ENCODE assay signal across 18 mouse cellular contexts in genomic region chr9:34713462-34713926, GRCm38 (mm10).
A peak's percentile ranks its signal among the peaks of the same experiment; 100 is the strongest.
DNase-seq lines count a peak whose midpoint lies in the region; ATAC-seq lines count a peak whose summit lies in the region.
"Had no signal": no experiment of that assay in that cellular context is flagged by ENCODE, and none has a peak within 500 bp of the region (broad histone marks: within the 10 kb centered on the region; RNA-seq: fewer than 3 reads in every experiment).

No protein-coding gene starts in this region.

- no peaks in the 10 kb centered on the region for H3K36me3 ChIP-seq in hindbrain, embryonic 15.5 days
- no peaks in the 10 kb centered on the region for H3K36me3 ChIP-seq in hindbrain, embryonic 11.5 days (ENCODE audit: control insufficient read depth, insufficient read depth, low read length)
- H3K36me3 ChIP-seq: embryonic facial prominence, embryonic 12.5 days; G1E had no signal

- no peaks in the 10 kb centered on the region for H3K27me3 ChIP-seq in hindbrain, embryonic 15.5 days
- H3K27me3 ChIP-seq in hindbrain, embryonic 11.5 days (ENCODE audit: control insufficient read depth, insufficient read depth, low read length), result no peaks in the 10 kb centered on the region
- H3K27me3 ChIP-seq: embryonic facial prominence, embryonic 12.5 days had no signal

- no peak overlapping the region for H3K9ac ChIP-seq in hindbrain, embryonic 15.5 days
- no peak overlapping the region for H3K9ac ChIP-seq in hindbrain, embryonic 11.5 days (ENCODE audit: low read depth, low read length)
- H3K9ac ChIP-seq: embryonic facial prominence, embryonic 12.5 days; liver, postnatal 0 days had no signal

- WGBS in hindbrain, embryonic 15.5 days, result 80% methylated on average over 4 of the region's 4 CpGs
- 86% methylated on average over 4 of the region's 4 CpGs for WGBS in hindbrain, embryonic 11.5 days

- no peaks in the 10 kb centered on the region for H3K9me3 ChIP-seq in hindbrain, embryonic 15.5 days
- no peaks in the 10 kb centered on the region for H3K9me3 ChIP-seq in hindbrain, embryonic 11.5 days (ENCODE audit: control insufficient read depth, low read length)
- H3K9me3 ChIP-seq: embryonic facial prominence, embryonic 12.5 days; G1E had no signal

- no peak for DNase-seq in cerebellum, postnatal 4 days (ENCODE audit: low spot score in 2 of 2)
- no peak for DNase-seq in hindbrain, embryonic 11.5 days (ENCODE audit: low spot score)
- peak; percentile 35 to 50 for DNase-seq in right cerebral cortex, postnatal 10 days (ENCODE audit: low spot score in 2 of 2)
- no peak for DNase-seq in right cerebral cortex, postnatal 14 days
- peak; percentile 51 to 60 for DNase-seq in cerebellum, postnatal 36 days
- DNase-seq: gastrocnemius, postnatal 10 days; kidney, adult 2 months; kidney, postnatal 14 days; liver; liver, postnatal 0 days; lung, postnatal 4 days had no signal

- no peak overlapping the region for H3K27ac ChIP-seq in hindbrain, embryonic 15.5 days (replicated peaks)
- H3K27ac ChIP-seq in hindbrain, embryonic 11.5 days (ENCODE audit: low read depth, low read length), result no peak overlapping the region
- H3K27ac ChIP-seq: embryonic facial prominence, embryonic 12.5 days had no signal

- H3K4me2 ChIP-seq in hindbrain, embryonic 15.5 days, result no peak overlapping the region
- no peak overlapping the region for H3K4me2 ChIP-seq in hindbrain, embryonic 11.5 days (replicated peaks; ENCODE audit: low read depth, low read length)
- H3K4me2 ChIP-seq: embryonic facial prominence, embryonic 12.5 days; midbrain, embryonic 11.5 days had no signal

- no peak overlapping the region for H3K4me3 ChIP-seq in hindbrain, embryonic 15.5 days
- no peak overlapping the region for H3K4me3 ChIP-seq in hindbrain, embryonic 11.5 days (ENCODE audit: low read depth, low read length)
- H3K4me3 ChIP-seq: embryonic facial prominence, embryonic 12.5 days had no signal

- H3K4me1 ChIP-seq in hindbrain, embryonic 15.5 days (replicated peaks), result peaks cover 26% of the 10 kb centered on the region
- no peaks in the 10 kb centered on the region for H3K4me1 ChIP-seq in hindbrain, embryonic 11.5 days (replicated peaks; ENCODE audit: control insufficient read depth, insufficient read depth, low read length)
- H3K4me1 ChIP-seq: embryonic facial prominence, embryonic 12.5 days had no signal

- peak; percentile 69; the same call in 1 of the 2 replicates for ATAC-seq in cerebellum, adult (ENCODE audit: insufficient number of reproducible peaks, low FRiP score, low TSS enrichment)
- ATAC-seq in hindbrain, embryonic 15.5 days (ENCODE audit: low FRiP score, low read depth), result peak; percentile 60; the same call in 1 of the 2 replicates
- ATAC-seq in hindbrain, embryonic 11.5 days (ENCODE audit: low FRiP score), result no peak
- no peak for ATAC-seq in erythroblast, adult 5-6 weeks (replicated peaks; ENCODE audit: low FRiP score, poor library complexity, severe bottlenecking)
- ATAC-seq: CD4-positive, CD25-positive, alpha-beta regulatory T cell, adult 4 months; liver, postnatal 0 days had no signal

Comparison
In these comparisons a context has a peak if more than half of its experiments do, and no peak if none do; other contexts are left out.
1. ATAC-seq: peak in cerebellum, adult (single experiment) and hindbrain, embryonic 15.5 days (single experiment); none in hindbrain, embryonic 11.5 days (single experiment) and erythroblast, adult 5-6 weeks (single experiment).
2. DNase-seq: peak in right cerebral cortex, postnatal 10 days (2 of 2) and cerebellum, postnatal 36 days (2 of 2); none in cerebellum, postnatal 4 days (0 of 2), hindbrain, embryonic 11.5 days (single experiment) and right cerebral cortex, postnatal 14 days (single experiment).